Mouse (Mus musculus): ENCODE measurements at regions not wholly inside any gene's neighbourhood (a gene's known extent, or its start where the extent isn't known, plus 50 kb on each side); places are given as distances from the start of the nearest gene placed in this dataset.
"Not testable (repeated sequence)": the region's sequence is repeated elsewhere in the genome, so short reads cannot be mapped to it uniquely, and the experiment has no call there.

DNA sequence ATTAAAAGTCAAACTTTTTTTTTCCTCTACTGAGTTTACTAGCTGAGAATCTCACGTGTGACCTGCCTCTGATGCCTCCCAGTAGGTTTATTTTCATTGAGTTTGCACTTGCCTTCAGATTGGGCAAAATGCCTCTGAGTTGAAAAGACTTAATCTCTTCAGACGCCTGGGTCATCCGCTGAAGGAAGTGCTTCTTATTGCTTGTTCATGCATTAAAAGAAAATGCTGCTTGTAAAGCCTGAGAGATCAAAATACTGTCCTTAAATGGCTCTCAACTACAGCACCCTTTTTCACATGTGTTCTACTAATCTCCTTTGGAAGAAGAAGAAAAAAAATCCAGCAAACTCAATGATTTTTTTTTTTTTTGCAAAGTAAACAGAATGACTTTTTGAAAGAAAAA lies 351.5 kb downstream of the Kcnh5 start:
- ATAC-seq (replicated peaks; ENCODE audit: low FRiP score, poor library complexity, severe bottlenecking), result no peak

DNA sequence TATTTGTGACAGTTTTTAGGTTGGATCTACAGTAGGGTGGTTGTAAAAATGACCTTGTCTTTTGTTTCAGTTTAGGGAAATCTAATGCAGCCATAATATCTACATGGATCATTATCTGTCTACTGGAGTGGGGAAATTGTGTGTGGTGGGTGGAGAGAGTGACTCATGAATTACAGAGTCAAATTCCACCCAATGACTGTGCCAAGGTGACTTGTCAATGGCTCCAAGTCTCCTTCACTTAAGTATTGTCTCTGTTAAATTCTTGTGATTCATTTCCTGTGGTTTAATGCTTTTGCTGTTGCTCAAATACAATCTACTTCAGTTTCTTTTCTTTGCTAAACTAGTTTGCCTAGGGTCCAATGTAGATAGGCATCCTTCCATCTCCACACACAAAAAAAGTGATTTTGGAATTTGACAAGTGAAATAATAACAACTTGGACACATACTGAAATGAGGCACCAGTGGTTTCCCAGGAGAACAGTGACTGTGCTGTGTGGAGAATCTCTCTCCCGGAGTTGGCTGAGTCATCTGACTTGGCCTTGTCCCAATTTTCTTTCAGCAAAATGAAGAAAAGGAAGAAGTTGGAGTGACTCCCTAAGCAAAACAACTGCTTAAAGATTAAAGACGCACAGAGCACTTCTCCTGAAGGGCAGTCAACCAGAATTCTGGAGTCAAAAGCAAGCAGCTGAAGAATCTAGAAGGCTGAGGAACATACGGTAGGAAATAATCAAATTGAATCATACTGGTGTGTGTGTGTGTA lies 352.2 kb downstream of the Kcnh5 start:
- ATAC-seq (replicated peaks; ENCODE audit: low FRiP score, poor library complexity, severe bottlenecking), result no peak

DNA sequence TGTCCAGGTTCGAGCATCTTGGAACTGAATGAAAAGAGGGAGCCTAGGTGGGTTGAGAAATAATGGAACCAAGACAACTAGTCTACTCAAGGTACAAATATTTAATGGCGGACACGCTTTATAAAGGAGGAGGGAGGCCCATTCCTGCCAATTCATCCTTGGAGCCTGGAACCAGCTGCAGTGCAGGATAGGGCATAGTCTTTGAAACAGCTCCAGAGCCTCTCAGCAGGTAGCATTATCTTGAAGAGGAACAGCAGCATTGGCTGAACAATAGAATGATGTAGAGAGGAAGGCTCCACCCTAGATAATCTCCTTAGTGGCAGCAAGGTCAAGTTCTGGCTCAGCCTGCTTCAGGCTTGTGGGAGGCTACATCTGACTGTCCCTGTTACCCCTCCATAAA lies 361.0 kb downstream of the Kcnh5 start:
- not testable (repeated sequence) for ATAC-seq (replicated peaks; ENCODE audit: low FRiP score, poor library complexity, severe bottlenecking)

DNA sequence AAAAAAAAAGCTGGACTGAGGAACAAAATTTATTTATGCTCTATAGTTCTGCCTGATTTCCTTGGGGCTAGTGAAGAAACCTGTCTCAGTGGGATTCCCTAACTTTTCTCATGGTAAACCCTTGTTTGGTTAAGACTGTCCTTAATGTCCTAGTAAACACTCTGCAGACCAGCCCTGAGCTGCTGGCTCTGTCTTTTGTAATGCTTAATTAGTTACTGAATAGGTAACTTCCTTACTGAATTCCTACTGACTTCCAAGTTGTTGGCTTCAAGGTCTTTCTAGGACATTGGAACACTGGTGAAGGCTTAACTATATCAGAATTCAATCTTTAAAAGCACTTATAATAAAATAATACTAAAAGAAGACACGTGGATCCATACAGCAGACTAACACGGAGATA lies 368.6 kb downstream of the Kcnh5 start:
- not testable (repeated sequence) for ATAC-seq (replicated peaks; ENCODE audit: low FRiP score, poor library complexity, severe bottlenecking)

DNA sequence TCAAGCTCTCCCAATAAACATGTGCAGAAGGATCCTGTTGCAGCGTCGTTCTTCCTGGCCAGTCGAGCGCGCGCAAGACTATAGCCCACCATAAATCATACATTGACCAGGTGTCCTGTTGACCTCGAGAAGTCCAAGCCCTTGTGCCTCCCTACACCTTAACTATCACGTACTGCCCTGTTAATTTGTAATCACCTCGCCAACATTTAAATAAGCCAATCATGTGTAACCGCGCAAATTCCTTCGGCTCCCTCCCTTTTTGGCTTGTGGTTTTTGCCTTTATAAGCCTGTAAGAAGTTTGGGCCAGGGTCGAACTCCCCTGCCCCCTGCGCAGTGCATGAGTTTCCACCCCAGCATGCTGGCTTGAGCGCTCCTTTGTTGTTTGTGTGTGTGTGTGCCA lies 369.2 kb downstream of the Kcnh5 start:
- not testable (repeated sequence) for ATAC-seq (replicated peaks; ENCODE audit: low FRiP score, poor library complexity, severe bottlenecking)

DNA sequence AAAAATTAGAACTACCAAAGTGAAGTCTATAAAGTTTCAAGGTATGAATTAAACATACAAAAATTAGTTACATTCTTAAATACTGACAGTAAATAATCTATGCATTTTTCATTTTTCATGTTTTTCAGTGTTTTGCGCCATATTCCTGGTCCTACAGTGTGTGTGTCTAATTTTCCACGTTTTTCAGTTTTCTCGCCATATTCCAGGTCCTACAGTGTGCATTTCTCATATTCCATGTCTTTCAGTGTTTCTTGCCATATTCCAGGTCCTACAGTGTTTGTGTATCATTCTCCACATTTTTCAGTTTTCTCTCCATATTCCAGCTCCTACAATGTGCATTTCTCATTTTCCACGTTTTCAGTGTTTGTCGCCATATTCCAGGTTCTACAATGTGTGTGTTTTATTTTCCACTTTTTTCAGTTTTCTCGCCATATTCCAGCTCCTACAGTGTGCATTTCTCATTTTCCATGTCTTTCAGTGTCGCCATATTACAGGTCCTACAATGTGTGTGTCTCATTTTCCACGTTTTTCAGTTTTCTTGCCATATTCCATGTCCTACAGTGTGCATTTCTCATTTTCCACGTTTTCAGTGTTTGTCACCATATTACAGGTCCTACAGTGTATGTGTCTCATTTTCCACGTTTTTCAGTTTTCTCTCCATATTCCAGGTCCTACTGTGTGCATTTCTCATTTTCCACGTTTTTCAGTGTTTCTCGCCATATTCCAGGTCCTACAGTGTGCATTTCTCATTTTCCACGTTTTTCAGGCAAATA lies 373.2 kb downstream of the Kcnh5 start:
- ATAC-seq (replicated peaks; ENCODE audit: low FRiP score, poor library complexity, severe bottlenecking), result peak; percentile 78

DNA sequence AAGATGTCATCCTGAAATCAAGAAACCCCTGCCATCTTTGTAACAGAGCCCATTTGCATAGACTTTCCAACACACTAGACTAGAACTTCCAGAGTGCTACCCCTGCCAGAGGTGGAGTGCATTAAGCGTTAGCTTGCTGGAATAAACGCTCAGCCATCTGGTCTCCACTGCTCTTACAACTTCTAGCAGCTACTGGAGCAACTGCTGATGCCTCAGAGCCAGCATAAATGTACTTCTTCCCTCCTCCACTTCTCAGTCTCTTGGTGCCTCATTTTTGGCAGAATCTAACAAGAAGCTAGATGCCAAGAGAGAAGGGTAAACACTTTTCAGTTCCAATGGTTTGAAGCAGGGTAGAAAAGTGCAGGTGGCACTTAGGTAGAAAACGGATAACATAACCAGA lies 385.1 kb downstream of the Kcnh5 start:
- no peak for ATAC-seq (replicated peaks; ENCODE audit: low FRiP score, poor library complexity, severe bottlenecking)

DNA sequence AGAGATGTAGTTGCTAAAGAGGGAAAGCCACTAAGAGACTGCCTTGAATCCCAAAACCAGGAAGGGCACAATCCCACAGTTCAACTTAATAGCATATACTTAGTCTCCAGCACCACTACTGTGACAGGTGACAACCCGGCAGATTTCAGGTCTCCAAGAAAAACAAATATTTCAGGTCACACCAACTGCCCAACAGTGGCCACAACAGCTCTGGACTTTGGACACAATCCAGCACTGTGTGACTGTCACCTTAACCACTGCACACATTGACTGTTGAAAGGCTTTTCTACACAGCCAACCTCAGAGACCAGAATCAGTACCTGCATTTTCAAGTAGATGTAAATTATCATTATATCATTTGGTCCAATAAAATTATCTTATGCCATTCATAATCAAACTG lies 414.8 kb downstream of the Kcnh5 start:
- ATAC-seq (replicated peaks; ENCODE audit: low FRiP score, poor library complexity, severe bottlenecking), result no peak

DNA sequence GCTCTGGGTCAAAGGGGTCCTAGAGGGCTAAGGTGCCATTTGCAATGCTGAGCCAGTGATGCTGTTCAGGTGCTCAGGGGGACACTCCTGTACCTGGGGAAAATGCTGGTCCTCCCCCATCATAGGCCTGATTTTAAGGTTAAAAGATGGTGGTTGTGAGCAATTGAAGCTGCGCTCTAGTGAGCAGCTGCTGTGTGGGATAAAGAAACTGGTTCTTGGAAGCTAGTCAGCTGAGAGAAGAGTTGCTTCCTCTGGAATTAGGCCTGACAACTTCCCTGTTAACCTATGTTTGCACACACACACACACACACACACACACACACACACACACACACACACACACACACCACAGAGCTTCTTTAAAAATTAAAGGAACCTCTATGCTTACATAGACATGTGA lies 428.9 kb upstream of the Gm11042 start:
- no peak for ATAC-seq (replicated peaks; ENCODE audit: low FRiP score, poor library complexity, severe bottlenecking)

DNA sequence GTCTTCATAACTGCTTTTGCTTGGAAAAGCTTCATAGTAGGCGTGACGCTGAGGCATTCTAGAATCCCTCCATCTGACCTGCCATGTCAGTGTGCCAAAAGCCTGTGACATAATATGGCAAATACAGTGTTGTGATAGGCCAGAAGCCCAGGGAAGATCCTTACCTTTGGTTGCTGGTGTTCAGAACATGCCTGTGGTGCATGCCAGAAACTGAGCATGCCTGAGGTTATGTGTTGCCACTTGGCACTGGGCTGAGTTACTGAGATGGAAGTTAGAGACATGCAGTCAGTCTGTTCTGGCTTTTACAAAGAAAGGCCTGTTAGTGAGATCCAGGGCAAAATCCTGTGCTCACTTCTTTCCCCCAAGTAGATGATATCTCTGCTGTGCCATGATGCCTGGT lies 412.7 kb upstream of the Gm11042 start:
- ATAC-seq (replicated peaks; ENCODE audit: low FRiP score, poor library complexity, severe bottlenecking), result no peak

DNA sequence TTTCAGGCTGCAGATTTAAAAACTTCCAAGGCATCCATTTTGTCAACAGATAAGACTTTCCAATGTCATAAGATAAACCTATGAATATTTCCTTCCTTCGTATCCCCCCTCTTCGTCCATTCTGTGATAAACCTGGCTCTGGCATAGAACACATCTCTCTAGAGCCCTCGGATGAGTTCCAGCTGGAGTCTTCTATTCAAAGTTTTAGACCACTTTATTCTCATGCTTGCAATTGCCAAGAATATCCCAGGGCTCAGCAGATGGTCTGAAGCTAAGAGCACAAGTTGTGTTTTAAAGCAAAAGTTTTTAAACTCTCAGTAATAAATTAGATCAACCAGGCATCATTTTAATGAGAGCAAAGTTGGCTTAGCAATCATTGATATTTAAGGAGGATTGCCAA lies 363.0 kb upstream of the Gm11042 start:
- no peak for ATAC-seq (replicated peaks; ENCODE audit: low FRiP score, poor library complexity, severe bottlenecking)

DNA sequence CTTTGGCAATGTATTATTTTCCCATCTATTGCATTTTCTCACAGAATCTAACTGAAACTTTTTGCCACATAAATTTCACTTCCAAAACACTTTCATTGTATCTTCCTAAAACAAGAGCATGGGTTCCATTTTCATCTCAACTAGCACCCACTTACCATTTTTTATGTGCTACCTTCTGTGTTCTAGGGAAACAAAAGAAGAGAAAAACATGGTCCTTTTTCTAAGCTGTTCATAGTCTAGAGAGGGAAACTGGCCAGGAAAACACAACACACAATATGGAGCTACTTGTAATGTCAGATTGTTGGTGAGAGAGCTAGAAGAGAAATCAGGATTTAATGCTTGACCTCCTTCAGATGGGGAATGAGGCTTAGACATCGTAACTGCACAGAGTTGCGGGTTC lies 361.6 kb upstream of the Gm11042 start:
- ATAC-seq (replicated peaks; ENCODE audit: low FRiP score, poor library complexity, severe bottlenecking), result no peak

DNA sequence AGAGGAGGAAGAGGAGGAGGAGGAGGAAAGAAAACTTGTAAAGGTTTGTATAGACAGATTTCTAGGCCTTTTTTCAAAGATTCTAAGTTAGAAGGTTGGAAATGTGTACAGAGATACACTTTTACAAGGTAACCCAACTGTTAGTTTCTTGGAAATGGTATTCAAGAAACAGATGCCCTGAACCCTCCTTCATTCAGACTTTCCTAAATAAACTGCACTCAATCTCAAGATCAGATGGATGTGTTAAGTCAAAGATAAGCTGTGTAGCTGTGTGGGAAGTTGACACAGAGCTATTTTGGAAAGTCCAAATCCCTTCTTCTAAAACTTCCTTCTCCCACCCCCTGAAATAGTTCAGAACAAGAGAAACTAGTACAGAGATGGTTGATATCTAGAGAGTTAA lies 342.2 kb upstream of the Gm11042 start:
- no peak for ATAC-seq (replicated peaks; ENCODE audit: low FRiP score, poor library complexity, severe bottlenecking)

DNA sequence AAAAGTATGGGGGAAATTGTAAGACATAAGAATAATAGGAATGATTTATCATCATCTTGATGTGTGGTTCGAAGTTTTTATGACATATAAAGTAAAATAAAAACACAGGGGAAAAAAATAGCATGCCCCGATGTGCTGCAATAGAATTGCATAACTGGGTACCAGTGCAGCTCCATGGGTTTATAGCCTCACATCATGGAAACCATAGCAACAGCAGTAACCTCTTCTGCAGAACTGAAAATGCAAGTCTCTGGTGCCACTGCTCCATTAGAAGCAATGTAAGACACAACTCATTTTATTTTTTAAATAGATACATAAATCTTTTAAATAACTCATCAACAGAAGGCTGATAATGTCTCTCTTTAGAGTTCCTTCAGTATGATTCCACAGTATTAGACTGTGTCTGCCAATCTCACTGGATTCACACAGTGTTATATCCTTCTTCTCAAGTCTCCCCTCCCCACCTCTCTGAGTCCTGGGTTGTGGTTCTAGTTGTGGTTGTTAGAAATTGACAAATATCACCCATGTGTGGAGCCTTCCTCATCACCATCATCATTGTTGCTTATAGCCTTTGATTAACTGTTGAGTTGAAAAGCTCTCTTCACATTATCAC lies 340.9 kb upstream of the Gm11042 start:
- no peak for ATAC-seq (replicated peaks; ENCODE audit: low FRiP score, poor library complexity, severe bottlenecking)

DNA sequence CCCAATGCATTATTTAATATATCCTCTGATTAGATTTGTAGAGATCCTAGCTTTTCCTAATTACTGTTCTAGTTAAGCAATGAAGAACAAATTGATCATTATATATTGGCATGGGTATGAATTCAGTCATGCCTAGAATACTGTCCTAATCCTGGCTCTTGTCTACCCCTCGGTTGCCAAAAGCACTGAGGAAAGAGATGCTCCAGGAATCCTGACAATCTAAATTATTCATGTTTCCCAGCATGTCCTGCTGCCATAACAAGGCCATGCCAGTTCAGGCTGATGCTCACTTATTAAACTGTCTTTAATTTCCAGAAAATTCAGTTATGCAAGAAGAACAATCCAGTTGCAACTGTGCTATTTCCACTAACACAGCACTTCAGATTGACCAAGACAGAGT lies 335.1 kb upstream of the Gm11042 start:
- no peak for ATAC-seq (replicated peaks; ENCODE audit: low FRiP score, poor library complexity, severe bottlenecking)

DNA sequence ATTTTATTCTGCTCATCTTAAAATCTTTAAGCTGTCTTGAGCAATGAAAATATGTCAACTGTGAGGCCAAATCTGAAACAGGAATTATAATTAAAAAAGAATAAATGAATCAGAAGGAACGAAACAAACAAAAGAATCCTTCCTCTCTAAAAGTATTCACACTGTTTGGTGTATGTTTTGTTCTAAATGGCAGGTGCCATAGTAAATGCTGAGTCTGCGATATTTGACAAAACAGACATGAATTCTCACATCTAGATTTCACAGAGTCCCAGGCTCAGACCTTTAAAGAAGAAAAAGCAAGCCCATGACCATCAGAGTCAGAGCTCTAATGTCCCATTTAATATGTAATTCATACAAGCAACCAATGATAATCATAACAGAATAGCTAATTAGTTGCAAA lies 316.6 kb upstream of the Gm11042 start:
- no peak for ATAC-seq (replicated peaks; ENCODE audit: low FRiP score, poor library complexity, severe bottlenecking)

DNA sequence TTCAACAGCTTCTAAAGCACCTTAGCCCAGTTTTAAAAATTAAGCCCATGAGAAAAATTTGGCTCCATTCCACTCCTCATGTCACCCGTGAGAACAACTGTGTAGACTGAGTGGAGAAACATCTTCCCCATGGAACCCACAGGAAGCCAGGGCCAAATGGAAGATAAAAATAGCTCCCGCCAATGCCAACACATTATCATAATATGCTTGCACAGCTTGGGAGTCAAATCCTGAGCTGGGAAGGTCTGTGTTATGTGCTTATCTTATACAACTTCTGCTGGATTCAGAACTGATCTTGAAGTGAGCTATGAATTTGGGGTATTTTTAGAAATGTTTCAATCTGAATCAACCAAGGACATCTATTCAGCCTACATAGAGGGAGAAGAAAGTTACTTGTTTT lies 279.0 kb upstream of the Gm11042 start:
- ATAC-seq (replicated peaks; ENCODE audit: low FRiP score, poor library complexity, severe bottlenecking), result no peak

DNA sequence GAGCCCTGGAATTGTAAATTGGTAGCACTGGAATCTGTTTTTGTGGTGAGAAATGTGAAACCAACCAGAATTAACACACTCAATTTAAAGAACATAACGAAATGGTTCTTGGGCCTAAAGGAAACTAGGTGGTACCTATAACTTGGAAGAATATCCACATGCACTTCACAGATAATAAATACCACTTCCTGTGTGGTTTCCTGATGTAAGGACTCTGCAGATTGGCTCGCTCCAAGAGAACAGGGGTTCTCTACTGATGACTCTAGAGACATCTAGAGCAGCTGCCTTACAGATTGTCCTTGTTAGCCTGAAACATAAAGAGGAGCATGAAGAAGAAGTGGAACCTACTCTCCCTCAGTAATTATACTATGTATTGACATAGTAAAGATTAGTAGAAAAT lies 238.4 kb upstream of the Gm11042 start:
- no peak for ATAC-seq (replicated peaks; ENCODE audit: low FRiP score, poor library complexity, severe bottlenecking)

DNA sequence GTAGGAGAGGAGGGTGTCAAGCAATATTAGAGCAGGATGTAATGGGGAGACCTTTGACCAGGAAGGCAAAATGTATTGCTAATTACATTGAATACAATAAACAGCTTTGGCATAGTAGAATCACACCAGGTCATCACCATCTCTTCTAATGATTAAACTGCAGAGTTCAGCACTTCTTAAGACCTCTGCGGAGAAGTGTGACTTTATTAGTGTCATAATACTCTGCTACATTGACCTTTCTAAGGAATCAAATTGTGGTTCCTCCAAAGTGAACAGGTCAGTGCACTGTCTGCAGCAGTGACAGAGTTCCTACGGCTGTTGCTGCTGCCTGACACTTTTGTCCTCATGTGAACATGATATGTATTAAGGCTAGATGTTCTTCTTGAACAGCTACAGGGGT lies 228.0 kb upstream of the Gm11042 start:
- ATAC-seq (replicated peaks; ENCODE audit: low FRiP score, poor library complexity, severe bottlenecking), result no peak

DNA sequence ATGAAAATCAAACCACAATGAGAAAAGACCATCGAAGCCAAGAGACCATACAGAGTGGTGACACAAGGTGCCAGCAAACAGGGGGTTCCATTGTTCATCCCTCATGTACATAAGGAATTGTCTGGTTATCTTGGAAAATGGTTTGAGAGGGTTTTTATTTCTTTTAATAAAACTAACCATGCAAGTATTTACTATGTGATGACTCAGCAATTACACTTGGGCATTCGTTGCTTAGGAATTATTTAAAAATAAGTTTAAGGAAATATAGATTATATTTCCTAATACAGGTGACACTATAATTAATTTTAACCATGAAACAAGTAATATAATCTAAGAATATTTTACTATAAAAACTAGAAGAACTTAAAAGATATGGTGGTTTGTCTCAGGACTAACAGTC lies 218.7 kb upstream of the Gm11042 start:
- ATAC-seq (replicated peaks; ENCODE audit: low FRiP score, poor library complexity, severe bottlenecking), result no peak

DNA sequence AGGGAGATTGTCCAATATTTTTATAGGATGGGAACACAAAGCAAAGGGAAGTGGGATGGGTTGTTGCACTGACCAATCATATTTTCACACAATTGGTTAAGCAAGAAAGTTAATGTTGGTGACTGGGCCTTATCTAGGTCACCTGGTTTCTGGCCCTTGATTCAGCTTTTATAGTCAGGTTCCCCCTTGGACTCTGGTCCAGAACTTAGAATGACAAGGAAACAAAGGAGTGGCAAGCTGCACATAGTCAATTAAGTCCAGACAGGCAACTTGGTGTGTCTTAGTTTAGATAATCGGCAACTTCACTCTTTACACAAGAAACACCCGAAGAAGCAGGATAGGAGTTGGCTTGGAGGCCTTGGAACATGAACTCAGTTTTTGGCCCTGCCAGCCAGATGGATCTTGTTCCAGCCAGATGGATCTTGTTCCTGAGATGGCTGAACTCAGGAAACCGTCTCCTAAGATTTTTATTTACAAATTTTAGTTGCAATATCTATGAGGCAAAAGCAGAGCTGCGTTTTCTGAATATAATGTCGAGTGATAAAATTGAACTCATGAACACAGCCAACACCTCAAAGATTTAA lies 212.9 kb upstream of the Gm11042 start:
- no peak for ATAC-seq (replicated peaks; ENCODE audit: low FRiP score, poor library complexity, severe bottlenecking)
